Mouse (Mus musculus) megakaryocyte, embryonic 14.5 days (primary cell): ENCODE data around the gene Cd300lg. TPM values are rescaled to one million over a fixed set of nuclear protein-coding genes. Genes with fewer than 3 reads are reported as not detected.

Experiments used
- H3K27me3 ChIP-seq: replicated peaks from 2 replicates; pipeline ENCODE3; 2012; ENCODE audit warnings: inconsistent platforms
- H3K36me3 ChIP-seq: replicated peaks from 2 replicates; pipeline ENCODE3; 2012; ENCODE audit warnings: low read length, inconsistent platforms, mixed read lengths
- H3K4me1 ChIP-seq: 2 replicates; pipeline ENCODE4 v1.6.1; 2012; ENCODE audit warnings: inconsistent platforms
- H3K4me3 ChIP-seq: replicated peaks from 2 replicates; pipeline ENCODE3; 2012; ENCODE audit warnings: moderate library complexity, mild to moderate bottlenecking, inconsistent platforms
- H3K9me3 ChIP-seq: 2 replicates; pipeline ENCODE4 v1.6.1; 2012; ENCODE audit warnings: inconsistent platforms
- FLI1 ChIP-seq: IDR thresholded peaks from 2 replicates; pipeline ENCODE4 v1.6.1; 2012; ENCODE audit warnings: low read length, inconsistent platforms, mixed read lengths
- GATA1 ChIP-seq: IDR thresholded peaks from 3 replicates; pipeline ENCODE4 v1.6.1; 2012; ENCODE audit warnings: mixed read lengths, low read length, inconsistent platforms, borderline replicate concordance
- polyA plus RNA-seq: library from polyadenylated mRNA; stranded (reverse); fragments of >175 nt; gene quantifications from 2 replicates; pipeline ENCODE4 v1.2.3, GENCODE M21; 2012; ENCODE audit warnings: low replicate concordance; ENCODE audit not compliant: insufficient read depth

Gene Cd300lg
- polyA plus RNA-seq, 1 experiment = not detected

DNA sequence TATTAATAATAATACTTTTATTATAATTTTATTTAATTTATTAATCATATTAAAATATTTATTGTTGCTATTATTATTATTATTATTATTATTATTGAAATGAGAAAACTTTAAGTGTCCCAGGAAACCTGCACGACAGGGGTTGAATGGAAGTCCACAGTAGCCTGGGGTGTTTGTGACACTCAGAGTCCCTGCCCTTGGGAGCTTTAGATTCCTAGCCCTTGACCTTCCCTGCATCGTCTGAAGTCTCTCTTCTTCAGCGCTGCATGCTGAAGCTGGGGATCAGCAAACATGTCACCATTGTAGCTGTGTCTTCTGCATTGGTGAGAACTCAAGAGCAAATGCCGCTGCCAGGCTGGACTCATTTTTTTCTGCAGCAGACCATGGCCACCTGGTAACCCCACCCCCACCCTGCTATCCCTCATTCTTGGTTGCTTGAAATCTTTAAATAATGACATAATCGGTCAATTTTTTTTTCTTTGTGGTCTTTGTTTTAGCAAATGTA is 5.8 kb upstream of the Cd300lg start:
- peaks cover 9% of the 10 kb centered on the region; the same call in 1 of the 2 replicates for H3K4me1 ChIP-seq
- TF ChIP-seq GATA1 (no peak), FLI1 (no peak)
- H3K9me3 ChIP-seq = no peaks in the 10 kb centered on the region
- H3K27me3 ChIP-seq = peaks cover 38% of the 10 kb centered on the region
- H3K36me3 ChIP-seq = no peaks in the 10 kb centered on the region
- no peak overlapping the region for H3K4me3 ChIP-seq

DNA sequence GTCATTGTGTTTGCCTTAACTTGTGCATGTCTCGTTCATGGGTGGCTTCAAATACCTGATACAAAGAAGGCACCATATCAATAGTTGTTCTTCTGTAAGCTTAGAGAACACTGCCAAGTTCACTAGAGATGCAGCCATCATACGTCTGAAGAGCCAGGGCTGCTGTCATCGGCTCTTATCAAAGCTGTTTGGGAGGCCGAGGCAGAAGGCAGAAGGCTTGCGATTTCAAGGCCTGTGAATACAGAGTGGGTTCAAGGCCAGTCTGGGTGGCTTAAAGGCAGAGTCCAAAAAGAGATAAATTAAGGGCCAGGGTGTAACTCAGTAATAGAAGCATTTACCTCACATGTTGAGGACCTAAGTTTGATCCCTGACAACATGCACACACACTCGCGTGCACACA is 5.0 kb upstream of the Cd300lg start:
- peaks cover 32% of the 10 kb centered on the region for H3K27me3 ChIP-seq

DNA sequence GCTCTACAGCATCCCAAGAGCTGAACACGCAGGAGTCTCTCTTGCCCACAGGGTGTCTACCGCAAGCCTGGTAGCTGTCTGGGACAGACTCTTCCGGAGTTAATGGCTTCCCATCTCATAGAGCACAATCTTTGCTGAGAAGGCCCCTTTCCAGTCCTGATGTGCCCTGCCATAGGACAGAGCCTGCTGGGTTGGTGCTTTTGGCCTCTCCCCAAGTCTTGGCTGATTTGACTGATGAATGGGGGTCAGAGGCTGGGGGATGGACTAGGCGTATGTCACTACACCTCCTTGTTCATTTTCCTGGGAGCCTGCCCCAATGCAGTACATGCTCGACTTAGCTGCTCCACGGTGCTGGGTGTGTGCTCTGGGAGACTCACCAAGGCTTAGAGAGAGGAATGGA is 3.5 kb upstream of the Cd300lg start:
- no peak for TF ChIP-seq GATA1
- no peak for TF ChIP-seq FLI1
- peaks cover 32% of the 10 kb centered on the region for H3K27me3 ChIP-seq
- H3K4me3 ChIP-seq = no peak overlapping the region
- peaks cover 16% of the 10 kb centered on the region for H3K4me1 ChIP-seq
- no peaks in the 10 kb centered on the region for H3K9me3 ChIP-seq
- H3K36me3 ChIP-seq = no peaks in the 10 kb centered on the region

More for the DNA sequence above, 5.0 kb upstream of the Cd300lg start:
- Histone ChIP-seq H3K36me3 (no peaks in the 10 kb centered on the region), H3K4me1 (peaks cover 11% of the 10 kb centered on the region), H3K4me3 (no peak overlapping the region), H3K9me3 (no peaks in the 10 kb centered on the region)
- TF ChIP-seq FLI1 (no peak), GATA1 (no peak)

DNA sequence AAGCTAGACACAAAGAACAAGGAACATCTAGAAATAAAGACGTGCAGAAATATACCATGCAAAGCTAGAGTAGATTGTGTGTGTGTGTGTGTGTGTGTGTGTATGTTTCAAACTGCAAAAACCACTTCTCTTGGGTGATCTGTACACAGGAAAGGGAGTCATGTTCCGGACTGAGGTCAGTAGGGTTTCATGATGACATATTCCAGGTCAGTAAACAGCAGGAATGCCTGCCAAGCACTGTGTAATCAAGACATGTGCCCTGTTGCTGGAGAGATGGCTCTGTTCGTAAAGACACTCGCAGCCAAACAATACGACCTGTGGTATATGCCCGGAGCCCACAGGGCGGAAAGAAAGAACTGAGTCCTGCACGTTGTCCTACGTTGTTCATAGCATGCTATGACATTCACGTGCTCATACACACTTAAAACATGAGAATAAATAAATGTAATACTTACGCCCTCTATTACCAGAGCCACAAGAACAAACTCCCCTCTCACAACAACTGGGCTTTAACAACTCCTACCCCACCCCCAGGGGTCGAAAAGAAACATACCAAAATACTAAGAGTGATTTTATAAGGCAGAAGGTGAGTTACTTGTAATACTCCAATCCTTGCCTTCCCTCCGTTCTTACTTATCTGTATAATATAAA is 1.7 kb upstream of the Cd300lg start:
- Histone ChIP-seq H3K27me3 (peaks cover 37% of the 10 kb centered on the region), H3K4me1 (peaks cover 16% of the 10 kb centered on the region), H3K4me3 (no peak overlapping the region), H3K9me3 (peaks cover 2% of the 10 kb centered on the region; the same call in 1 of the 2 replicates), H3K36me3 (no peaks in the 10 kb centered on the region)
- TF ChIP-seq GATA1 (no peak), FLI1 (no peak)

DNA sequence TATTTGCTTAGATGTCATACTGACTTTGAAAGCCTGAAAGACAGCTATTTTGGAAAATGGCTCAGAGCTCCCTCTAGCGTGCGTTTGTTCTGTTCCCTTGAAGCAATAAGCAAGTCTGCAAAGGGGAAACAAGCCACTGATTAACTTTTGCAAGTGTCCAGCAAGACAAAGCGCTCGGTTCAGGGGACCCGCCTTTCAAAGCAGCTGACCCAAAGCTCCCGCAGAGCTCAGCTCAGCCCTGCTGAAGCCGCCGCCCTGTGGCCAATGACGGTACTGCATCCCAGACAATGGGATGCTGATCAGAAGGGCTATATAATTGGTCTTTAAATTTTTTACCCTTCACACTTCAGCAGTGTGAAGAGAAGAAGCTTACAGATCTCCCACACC is 1.2 kb upstream of the Cd300lg start:
- TF ChIP-seq FLI1 = no peak
- no peak for TF ChIP-seq GATA1
- peaks cover 40% of the 10 kb centered on the region for H3K27me3 ChIP-seq
- H3K9me3 ChIP-seq = peaks cover 7% of the 10 kb centered on the region

DNA sequence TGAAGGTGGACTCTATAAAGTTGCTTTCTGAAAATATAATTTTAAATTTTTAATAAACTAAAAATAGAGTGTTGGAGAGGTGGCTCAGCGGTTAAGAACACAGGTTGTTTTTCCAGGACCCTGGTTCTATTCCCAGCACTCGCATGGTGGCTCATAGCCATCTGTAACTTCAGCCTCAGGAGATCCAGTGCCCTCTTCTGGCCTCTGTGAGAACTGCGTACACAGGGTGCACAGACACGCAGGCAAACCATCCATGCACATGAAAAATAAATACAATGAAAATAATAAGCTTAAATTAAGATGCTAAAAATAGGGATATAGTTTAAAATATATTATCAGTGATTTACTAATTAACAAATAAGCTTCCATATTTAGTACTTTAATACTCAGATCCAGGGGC is 663 bp upstream of the Cd300lg start:
- H3K9me3 ChIP-seq = peaks cover 12% of the 10 kb centered on the region
- TF ChIP-seq GATA1 = no peak
- no peak for TF ChIP-seq FLI1
- H3K4me1 ChIP-seq = peaks cover 16% of the 10 kb centered on the region
- no peaks in the 10 kb centered on the region for H3K36me3 ChIP-seq
- no peak overlapping the region for H3K4me3 ChIP-seq
- H3K27me3 ChIP-seq = peaks cover 42% of the 10 kb centered on the region

More for the DNA sequence above, 1.2 kb upstream of the Cd300lg start:
- Histone ChIP-seq H3K4me1 (peaks cover 16% of the 10 kb centered on the region), H3K36me3 (no peaks in the 10 kb centered on the region), H3K4me3 (no peak overlapping the region)

DNA sequence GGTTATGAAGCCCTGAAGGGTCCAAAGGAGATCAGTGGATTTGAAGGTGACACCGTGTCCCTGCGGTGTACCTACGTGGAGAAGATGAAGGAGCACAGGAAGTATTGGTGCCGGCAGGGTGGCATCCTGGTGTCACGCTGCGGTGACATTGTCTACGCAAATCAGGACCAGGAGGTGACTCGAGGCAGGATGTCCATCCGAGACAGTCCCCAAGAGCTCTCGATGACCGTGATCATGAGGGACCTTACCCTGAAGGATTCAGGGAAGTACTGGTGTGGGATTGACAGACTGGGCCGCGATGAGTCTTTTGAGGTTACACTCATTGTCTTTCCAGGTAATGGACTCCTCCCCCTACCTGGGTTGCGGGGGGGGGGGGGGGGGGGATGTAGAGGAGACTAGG is 1.7 kb downstream of the Cd300lg start:
- H3K36me3 ChIP-seq = no peaks in the 10 kb centered on the region
- H3K9me3 ChIP-seq = peaks cover 19% of the 10 kb centered on the region
- H3K4me3 ChIP-seq = no peak overlapping the region
- H3K27me3 ChIP-seq = peaks cover 47% of the 10 kb centered on the region
- no peak for TF ChIP-seq FLI1
- TF ChIP-seq GATA1 = no peak
- H3K4me1 ChIP-seq = peaks cover 16% of the 10 kb centered on the region

DNA sequence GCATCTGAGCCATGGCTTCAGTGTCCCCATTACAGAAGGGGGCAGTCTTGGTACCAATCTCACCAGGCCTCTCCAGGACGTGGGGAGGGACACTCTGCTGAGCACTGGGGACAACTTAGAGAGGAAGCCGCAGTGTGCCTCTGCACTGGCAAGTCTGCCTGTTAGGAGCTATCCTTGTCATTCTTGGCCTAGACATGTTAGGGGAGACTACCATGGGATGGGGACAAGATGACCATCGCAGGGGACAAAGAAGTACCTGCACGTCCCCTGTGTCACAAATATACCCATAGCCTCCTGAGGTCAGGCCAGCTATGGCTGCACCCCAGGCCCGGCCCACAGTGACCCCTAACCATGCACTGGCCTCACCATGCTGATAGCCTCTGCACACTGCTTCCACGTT is 2.1 kb downstream of the Cd300lg start:
- Histone ChIP-seq H3K9me3 (peaks cover 19% of the 10 kb centered on the region), H3K36me3 (no peaks in the 10 kb centered on the region), H3K4me3 (no peak overlapping the region), H3K27me3 (peaks cover 46% of the 10 kb centered on the region), H3K4me1 (peaks cover 15% of the 10 kb centered on the region)
- no peak for TF ChIP-seq FLI1

DNA sequence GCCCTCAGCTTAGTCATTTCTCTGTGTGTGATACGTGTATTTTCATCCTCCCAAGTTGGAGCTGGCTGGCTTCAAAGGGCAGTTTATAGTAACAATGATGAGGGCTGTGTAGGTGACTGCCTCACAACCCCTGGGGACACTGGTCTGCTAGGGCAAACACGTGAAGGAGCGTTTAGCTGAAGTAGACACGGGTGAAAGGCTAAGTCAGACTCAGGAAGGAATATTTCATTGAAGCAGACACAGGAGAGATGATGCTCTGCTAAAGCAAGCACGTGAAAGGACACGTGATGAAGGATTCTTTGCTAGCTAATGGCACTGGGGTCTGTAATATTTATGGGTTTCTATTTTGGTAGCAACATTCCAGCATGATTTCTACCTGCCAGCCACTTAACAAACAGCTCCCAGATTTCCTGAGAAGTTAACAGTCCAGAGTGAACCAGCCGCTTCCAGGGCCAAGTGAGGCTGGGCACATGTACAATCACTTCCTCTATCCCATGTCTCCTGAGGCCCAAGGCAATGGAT is 3.4 kb downstream of the Cd300lg start:
- Histone ChIP-seq H3K4me1 (peaks cover 9% of the 10 kb centered on the region), H3K9me3 (peaks cover 19% of the 10 kb centered on the region), H3K36me3 (no peaks in the 10 kb centered on the region), H3K4me3 (no peak overlapping the region), H3K27me3 (peaks cover 46% of the 10 kb centered on the region)
- no peak for TF ChIP-seq FLI1
- TF ChIP-seq GATA1 = no peak

DNA sequence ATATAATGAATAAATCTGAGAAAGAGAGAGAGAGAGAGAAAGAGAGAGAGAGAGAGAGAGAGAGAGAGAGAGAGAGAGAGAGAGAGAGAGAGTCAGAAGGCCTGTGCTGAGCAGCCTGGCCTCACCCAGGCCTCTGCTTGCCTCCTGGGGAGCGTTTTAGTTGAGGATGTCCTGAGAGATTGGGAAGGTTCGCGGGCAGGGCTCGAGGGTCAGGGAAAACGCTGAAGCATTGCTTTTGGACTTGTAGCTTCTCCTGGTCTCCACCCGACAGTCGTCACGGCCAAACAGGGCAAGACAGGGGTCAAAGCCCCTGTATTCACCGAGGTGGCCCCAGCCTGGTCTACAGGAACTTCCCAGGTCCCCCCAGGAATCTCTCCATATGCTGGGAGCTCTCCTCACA is 5.3 kb downstream of the Cd300lg start:
- Histone ChIP-seq H3K4me1 (peaks cover 2% of the 10 kb centered on the region), H3K36me3 (no peaks in the 10 kb centered on the region), H3K9me3 (peaks cover 19% of the 10 kb centered on the region), H3K27me3 (peaks cover 56% of the 10 kb centered on the region), H3K4me3 (no peak overlapping the region)
- TF ChIP-seq FLI1 = no peak
- TF ChIP-seq GATA1 = no peak
